Mouse (Mus musculus): ENCODE results near the gene Hoxb8.

Hoxb8 gene

GRCm38 (mm10) chr11:96286739-96287385 lies 5.2 kb downstream of the Hoxb8 start:
- no peak for DNase-seq

- no peak for DNase-seq
These were observed 5.7 kb downstream of the Hoxb8 start for GRCm38 (mm10) chr11:96287411-96287810.

- DNase-seq, result no peak
These were observed 6.9 kb downstream of the Hoxb8 start for GRCm38 (mm10) chr11:96288455-96289221.

- no peak for DNase-seq
These were observed 7.6 kb downstream of the Hoxb8 start for GRCm38 (mm10) chr11:96289293-96289692.

- DNase-seq, result no peak
These were observed 8.1 kb downstream of the Hoxb8 start for GRCm38 (mm10) chr11:96289837-96290236.

- no peak for DNase-seq
These were observed 9.1 kb downstream of the Hoxb8 start for GRCm38 (mm10) chr11:96290705-96291355.

- no peak for DNase-seq
These were observed 10.2 kb downstream of the Hoxb8 start, which contains the start of gene Hoxb6 for GRCm38 (mm10) chr11:96291681-96292564. Gene Hoxb6, plus strand, starts transcription at chr11:96292476.

GRCm38 (mm10) chr11:96292565-96293301 lies 11.0 kb downstream of the Hoxb8 start:
- no peak for DNase-seq

GRCm38 (mm10) chr11:96293302-96293921 lies 11.7 kb downstream of the Hoxb8 start:
- no peak for DNase-seq

GRCm38 (mm10) chr11:96294245-96295091 lies 12.8 kb downstream of the Hoxb8 start:
- no peak for DNase-seq

- no peak for DNase-seq
These were observed 13.6 kb downstream of the Hoxb8 start for GRCm38 (mm10) chr11:96295092-96295835.

- DNase-seq, result no peak
These were observed 15.3 kb downstream of the Hoxb8 start for GRCm38 (mm10) chr11:96296997-96297396.

- no peak for DNase-seq
These were observed 15.7 kb downstream of the Hoxb8 start for GRCm38 (mm10) chr11:96297428-96297827.

GRCm38 (mm10) chr11:96297968-96298635 lies 16.4 kb downstream of the Hoxb8 start:
- no peak for DNase-seq

GRCm38 (mm10) chr11:96298895-96299667 lies 17.4 kb downstream of the Hoxb8 start:
- no peak for DNase-seq

- DNase-seq, result no peak
These were observed 18.1 kb downstream of the Hoxb8 start for GRCm38 (mm10) chr11:96299781-96300180.

- no peak for DNase-seq
These were observed 18.8 kb downstream of the Hoxb8 start for GRCm38 (mm10) chr11:96300354-96301063.

- no peak for DNase-seq
These were observed 19.3 kb downstream of the Hoxb8 start for GRCm38 (mm10) chr11:96301064-96301431.

Measured in cerebellum, adult 8-10 months (tissue).